Mouse (Mus musculus) cerebellum, adult 8-10 months (tissue): ENCODE data around the gene Magea3.
"Not testable (repeated sequence)": the region's sequence is repeated elsewhere in the genome, so short reads cannot be mapped to it uniquely, and the experiment has no call there.

Experiments
- DNase-seq: peaks from one replicate; pipeline ENCODE4 v3.0.0; 2022

The Magea3 gene

GRCm38 (mm10) chrX:154949405-154949804 is at the start of gene Magea3:
TSS of gene Magea3 (minus strand) at chrX:154949505.
- DNase-seq, result not testable (repeated sequence)

- not testable (repeated sequence) for DNase-seq
These were observed 46.4 kb upstream of the Magea3 start, which contains the start of gene Magea8 for GRCm38 (mm10) chrX:154995750-154996149. TSS of gene Magea8 (minus strand) at chrX:154995850.

- not testable (repeated sequence) for DNase-seq
These were observed 13.4 kb downstream of the Magea3 start, which contains the start of gene Magea6 for GRCm38 (mm10) chrX:154935887-154936286. TSS of gene Magea6 (minus strand) at chrX:154935987.
